Mouse (Mus musculus) embryonic facial prominence, embryonic 14.5 days (tissue): ENCODE measurements around the gene Galr3. TPM values are rescaled to one million over a fixed set of nuclear protein-coding genes. Genes with fewer than 3 reads are reported as not detected.

Experiments used
- ATAC-seq: fragments of 200-750 bp; cut with Nextera tagmentation; 2 replicates; pipeline ENCODE4 v1.8.0; 2017; ENCODE audit warnings: low read depth, moderate number of reproducible peaks, moderate TSS enrichment
- DNase-seq: peaks from one replicate; pipeline ENCODE4 v3.0.0-alpha.2; 2015; ENCODE audit warnings: low spot score
- H3K27ac ChIP-seq: fragments of 300-500 bp; sonication (generic); replicated peaks from 2 replicates; pipeline ENCODE4 v1.5.1; 2014; ENCODE audit warnings: low read depth, mild to moderate bottlenecking, low read length, moderate library complexity
- H3K27me3 ChIP-seq: fragments of 300-500 bp; sonication (generic); replicated peaks from 2 replicates; pipeline ENCODE4 v1.6.1; 2014; ENCODE audit warnings: low read length; ENCODE audit not compliant: control insufficient read depth, insufficient read depth
- H3K36me3 ChIP-seq: fragments of 300-500 bp; sonication (generic); 2 replicates; pipeline ENCODE4 v1.6.1; 2014; ENCODE audit warnings: low read length, mixed read lengths; ENCODE audit not compliant: control insufficient read depth, insufficient read depth
- H3K4me1 ChIP-seq: fragments of 300-500 bp; sonication (generic); 2 replicates; pipeline ENCODE4 v1.6.1; 2014; ENCODE audit warnings: antibody characterized with exemption, low read length; ENCODE audit not compliant: control insufficient read depth, insufficient read depth
- H3K4me2 ChIP-seq: fragments of 300-500 bp; sonication (generic); 2 replicates; pipeline ENCODE4 v1.6.1; 2014; ENCODE audit warnings: low read depth, mild to moderate bottlenecking, low read length, moderate library complexity, mixed read lengths
- H3K4me3 ChIP-seq: fragments of 300-500 bp; sonication (generic); 2 replicates; pipeline ENCODE4 v1.5.1; 2014; ENCODE audit warnings: low read depth, mild to moderate bottlenecking, low read length
- H3K9ac ChIP-seq: fragments of 300-500 bp; sonication (generic); 2 replicates; pipeline ENCODE4 v1.6.1; 2014; ENCODE audit warnings: low read depth, mild to moderate bottlenecking, low read length, moderate library complexity, mixed read lengths
- H3K9me3 ChIP-seq: fragments of 300-500 bp; sonication (generic); 2 replicates; pipeline ENCODE4 v1.6.1; 2016; ENCODE audit warnings: low read length; ENCODE audit not compliant: control insufficient read depth
- WGBS: fragments of 180-500 bp; shearing (Covaris S2); extraction: QIAGEN DNeasy Blood & Tissue Kit; methylation state at CpG from one replicate; pipeline ENCODE4 v1.1.7; 2014; 5-methylcytosine and 5-hydroxymethylcytosine counted together
- polyA plus RNA-seq: library from polyadenylated mRNA; unstranded; fragments of >200 nt; fragmentation: Nextera tagmentation; extraction: Ambion mirVana; gene quantifications from 2 replicates; pipeline ENCODE4 v1.2.1, GENCODE M21; 2014

The Galr3 gene
- polyA plus RNA-seq, 1 experiment from 2014 or later, result not detected

DNA sequence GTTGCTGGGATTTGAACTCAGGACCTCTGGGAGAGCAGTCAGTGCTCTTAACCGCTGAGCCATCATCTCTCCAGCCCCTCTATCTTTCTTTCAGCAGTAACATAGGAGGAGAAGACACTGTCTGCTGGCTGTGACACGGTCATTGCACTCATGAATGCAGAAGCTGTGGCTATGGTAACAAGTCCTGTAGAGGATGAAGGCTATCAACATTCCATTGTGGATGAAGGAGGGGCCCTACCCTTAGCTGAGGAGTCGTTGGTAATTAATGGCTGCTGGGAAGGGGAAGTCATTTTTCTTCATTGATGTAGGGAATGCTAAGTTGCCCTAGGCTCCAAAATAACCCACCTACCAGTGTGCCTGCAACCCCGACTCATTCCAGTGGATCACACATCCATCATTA lies 23.5 kb upstream of the Galr3 start:
- Histone ChIP-seq H3K36me3 (no peaks in the 10 kb centered on the region), H3K4me3 (no peak overlapping the region), H3K27ac (no peak overlapping the region), H3K9ac (no peak overlapping the region), H3K27me3 (no peaks in the 10 kb centered on the region), H3K4me2 (no peak overlapping the region), H3K9me3 (no peaks in the 10 kb centered on the region), H3K4me1 (no peaks in the 10 kb centered on the region)
- ATAC-seq (peak; percentile 21; the same call in 1 of the 2 replicates), DNase-seq (no peak)
- 44% methylated on average over 4 of the region's 4 CpGs for WGBS

DNA sequence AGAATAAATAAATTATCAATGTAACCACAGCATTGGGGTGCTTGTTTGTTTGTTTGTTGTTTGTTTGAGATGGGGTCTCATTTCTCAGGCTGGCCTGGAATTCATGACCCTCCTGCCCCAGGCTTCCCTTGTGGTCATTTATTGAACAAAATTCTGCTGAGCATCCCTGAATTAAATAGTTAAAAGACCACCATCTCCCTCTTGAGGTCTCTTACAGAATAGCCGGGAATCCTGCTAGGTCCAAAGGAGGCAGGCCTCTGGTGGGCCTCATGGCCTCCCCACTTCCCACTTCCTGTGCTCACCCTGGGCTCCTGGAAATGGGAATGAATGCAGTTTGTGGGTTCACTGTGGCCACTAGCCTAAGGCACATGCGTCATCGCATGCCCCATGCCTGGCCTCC lies 22.8 kb upstream of the Galr3 start:
- Histone ChIP-seq H3K9me3 (no peaks in the 10 kb centered on the region), H3K9ac (no peak overlapping the region), H3K4me3 (no peak overlapping the region), H3K27ac (no peak overlapping the region), H3K36me3 (no peaks in the 10 kb centered on the region), H3K4me1 (no peaks in the 10 kb centered on the region), H3K27me3 (no peaks in the 10 kb centered on the region), H3K4me2 (no peak overlapping the region)
- DNase-seq (no peak), ATAC-seq (no peak)
- 46% methylated on average over 3 of the region's 3 CpGs for WGBS

DNA sequence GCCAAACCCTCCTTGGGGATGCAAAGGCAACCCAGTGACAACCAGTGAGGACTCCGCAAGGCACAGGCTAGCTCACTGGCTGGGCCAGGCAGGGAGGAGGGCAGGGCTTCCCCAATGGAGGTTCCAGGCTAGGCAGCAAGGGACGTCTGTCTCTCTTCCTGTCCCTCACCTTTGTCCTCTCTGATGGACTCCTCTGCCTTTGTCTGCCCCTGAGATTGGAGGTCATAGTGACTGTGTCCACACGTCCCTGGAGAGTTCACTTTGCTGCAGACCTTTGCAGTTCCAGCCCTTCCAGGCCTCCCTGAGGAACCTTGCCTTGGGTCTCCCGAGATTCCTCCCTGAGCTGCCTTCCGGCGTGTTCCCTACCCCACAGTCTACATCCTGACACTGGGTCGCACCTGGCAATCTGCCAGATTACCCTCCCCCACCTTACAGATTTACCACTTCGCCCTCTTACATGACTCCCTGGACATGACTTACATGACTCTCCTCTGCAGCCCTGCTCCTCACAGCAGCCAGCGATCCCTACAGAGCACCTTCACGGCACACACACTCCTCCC lies 18.9 kb upstream of the Galr3 start:
- H3K4me1 ChIP-seq, result peaks cover 20% of the 10 kb centered on the region
- no peak for DNase-seq
- H3K4me3 ChIP-seq, result no peak overlapping the region
- no peak for ATAC-seq
- no peaks in the 10 kb centered on the region for H3K36me3 ChIP-seq
- no peak overlapping the region for H3K27ac ChIP-seq
- no peaks in the 10 kb centered on the region for H3K27me3 ChIP-seq
- H3K9me3 ChIP-seq, result no peaks in the 10 kb centered on the region
- H3K4me2 ChIP-seq, result no peak overlapping the region
- 57% methylated on average over 10 of the region's 10 CpGs for WGBS
- H3K9ac ChIP-seq, result no peak overlapping the region

DNA sequence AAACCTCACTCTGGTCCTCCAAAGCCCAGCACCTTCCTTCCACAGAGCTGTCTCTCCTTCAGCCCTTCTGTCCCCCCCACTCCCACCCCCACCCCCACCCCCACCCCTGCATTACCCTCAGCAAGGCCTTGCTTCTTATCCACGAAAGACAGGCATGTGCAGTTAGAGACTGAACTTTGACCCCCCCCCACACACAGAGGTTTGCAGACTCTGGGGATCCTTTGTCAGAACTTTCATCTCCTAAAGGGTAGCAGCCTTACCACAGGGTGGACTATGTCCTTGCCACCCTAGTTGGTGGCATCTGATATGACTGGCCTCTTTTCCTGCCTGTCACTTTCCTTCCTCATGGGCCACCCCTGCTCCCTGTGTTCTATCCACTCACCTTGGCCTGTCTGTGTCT lies 18.3 kb upstream of the Galr3 start:
- H3K27me3 ChIP-seq, result no peaks in the 10 kb centered on the region
- H3K4me2 ChIP-seq, result no peak overlapping the region
- H3K36me3 ChIP-seq, result no peaks in the 10 kb centered on the region
- peaks cover 20% of the 10 kb centered on the region for H3K4me1 ChIP-seq
- no peak overlapping the region for H3K9ac ChIP-seq
- H3K9me3 ChIP-seq, result no peaks in the 10 kb centered on the region
- ATAC-seq (no peak), DNase-seq (no peak)
- no peak overlapping the region for H3K27ac ChIP-seq
- H3K4me3 ChIP-seq, result no peak overlapping the region
- 0% methylated on average over 1 of the region's 1 CpGs for WGBS

DNA sequence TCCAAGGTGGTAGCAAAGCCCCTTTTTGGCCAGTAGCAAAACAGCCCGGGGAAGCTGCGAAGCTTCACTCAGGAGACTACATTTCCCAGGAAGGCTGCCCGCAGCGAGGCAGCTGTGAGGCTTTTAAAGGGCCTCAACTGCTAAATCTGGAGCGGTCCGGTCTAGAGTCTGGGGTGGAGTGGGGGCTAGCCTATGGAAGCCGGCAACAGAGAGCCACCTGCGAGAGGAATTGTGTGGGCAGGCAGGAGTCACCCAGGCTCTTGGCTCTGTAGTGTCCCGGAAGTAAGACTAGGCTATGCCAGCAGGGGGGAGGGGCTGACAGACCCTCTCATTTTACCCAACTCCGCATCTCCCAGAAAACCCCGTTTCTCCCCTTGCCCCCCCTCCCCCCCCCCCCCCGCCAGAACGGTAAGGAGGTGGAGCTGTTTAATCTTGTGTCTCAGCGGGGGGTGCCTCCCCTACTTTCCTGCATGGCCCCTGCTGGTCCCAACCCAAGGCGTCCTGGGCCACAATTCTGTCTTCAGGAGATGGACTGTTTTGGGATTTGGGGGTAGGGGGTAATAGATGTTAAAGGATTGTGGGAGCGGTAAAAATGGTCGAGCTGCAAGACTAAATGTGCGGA lies 15.9 kb upstream of the Galr3 start:
- peak overlapping the region; percentile 20; the same call in 1 of the 2 replicates for H3K4me3 ChIP-seq
- WGBS, result 9% methylated on average over 15 of the region's 18 CpGs
- H3K27me3 ChIP-seq, result no peaks in the 10 kb centered on the region
- DNase-seq, result peak; percentile 62
- ATAC-seq, result no peak
- no peaks in the 10 kb centered on the region for H3K9me3 ChIP-seq
- H3K4me1 ChIP-seq, result peaks cover 20% of the 10 kb centered on the region
- H3K4me2 ChIP-seq, result peak overlapping the region; percentile 96
- H3K27ac ChIP-seq, result no peak overlapping the region; the same call in 1 of the 2 replicates
- H3K36me3 ChIP-seq, result no peaks in the 10 kb centered on the region
- peak overlapping the region; percentile 51 for H3K9ac ChIP-seq

DNA sequence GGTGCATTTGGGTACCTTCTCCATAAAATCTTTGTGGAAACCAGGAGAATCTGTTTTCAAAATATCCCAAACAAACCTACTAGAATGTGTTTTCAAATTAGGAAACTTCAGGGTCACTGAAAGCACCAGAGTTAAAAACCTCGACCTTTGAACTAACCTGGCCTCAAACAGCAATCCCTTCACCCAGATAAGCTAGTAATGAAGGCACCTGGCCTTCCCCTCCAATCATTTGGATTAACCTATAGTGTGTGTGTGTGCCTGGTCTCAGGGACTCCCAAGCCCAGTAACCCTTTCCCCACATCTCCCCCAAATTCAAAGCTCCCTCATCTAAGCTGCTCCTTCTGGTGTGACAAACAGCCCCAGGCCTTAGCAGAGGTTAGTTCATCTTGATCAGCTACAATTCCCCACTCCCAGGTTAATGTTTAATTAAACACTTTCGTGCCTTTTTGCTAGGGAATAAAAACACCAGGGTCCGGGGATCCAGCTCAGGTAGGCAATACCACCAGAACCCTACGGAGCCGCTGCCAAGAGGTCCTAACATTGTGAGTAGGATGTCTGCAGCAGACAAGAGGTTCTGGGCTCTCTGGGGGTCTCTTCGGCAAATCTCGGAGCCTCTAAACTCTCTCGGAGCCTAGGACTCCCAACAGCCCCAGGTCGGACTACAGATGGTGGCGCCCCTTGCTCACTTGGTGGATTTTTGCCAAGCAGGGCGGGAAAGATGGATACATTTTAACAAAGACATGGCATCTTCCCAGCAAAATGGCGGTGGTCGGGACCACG lies 15.0 kb upstream of the Galr3 start:
- H3K9ac ChIP-seq, result peak overlapping the region; percentile 100; the same call in 1 of the 2 replicates
- no peaks in the 10 kb centered on the region for H3K36me3 ChIP-seq
- H3K4me1 ChIP-seq, result peaks cover 20% of the 10 kb centered on the region
- peak overlapping the region; percentile 96 for H3K4me2 ChIP-seq
- 51% methylated on average over 14 of the region's 14 CpGs for WGBS
- H3K27ac ChIP-seq, result no peak overlapping the region; the same call in 1 of the 2 replicates
- no peaks in the 10 kb centered on the region for H3K9me3 ChIP-seq
- H3K4me3 ChIP-seq, result peak overlapping the region; percentile 79
- no peak for ATAC-seq
- H3K27me3 ChIP-seq, result no peaks in the 10 kb centered on the region
- DNase-seq, result peak; percentile 43

DNA sequence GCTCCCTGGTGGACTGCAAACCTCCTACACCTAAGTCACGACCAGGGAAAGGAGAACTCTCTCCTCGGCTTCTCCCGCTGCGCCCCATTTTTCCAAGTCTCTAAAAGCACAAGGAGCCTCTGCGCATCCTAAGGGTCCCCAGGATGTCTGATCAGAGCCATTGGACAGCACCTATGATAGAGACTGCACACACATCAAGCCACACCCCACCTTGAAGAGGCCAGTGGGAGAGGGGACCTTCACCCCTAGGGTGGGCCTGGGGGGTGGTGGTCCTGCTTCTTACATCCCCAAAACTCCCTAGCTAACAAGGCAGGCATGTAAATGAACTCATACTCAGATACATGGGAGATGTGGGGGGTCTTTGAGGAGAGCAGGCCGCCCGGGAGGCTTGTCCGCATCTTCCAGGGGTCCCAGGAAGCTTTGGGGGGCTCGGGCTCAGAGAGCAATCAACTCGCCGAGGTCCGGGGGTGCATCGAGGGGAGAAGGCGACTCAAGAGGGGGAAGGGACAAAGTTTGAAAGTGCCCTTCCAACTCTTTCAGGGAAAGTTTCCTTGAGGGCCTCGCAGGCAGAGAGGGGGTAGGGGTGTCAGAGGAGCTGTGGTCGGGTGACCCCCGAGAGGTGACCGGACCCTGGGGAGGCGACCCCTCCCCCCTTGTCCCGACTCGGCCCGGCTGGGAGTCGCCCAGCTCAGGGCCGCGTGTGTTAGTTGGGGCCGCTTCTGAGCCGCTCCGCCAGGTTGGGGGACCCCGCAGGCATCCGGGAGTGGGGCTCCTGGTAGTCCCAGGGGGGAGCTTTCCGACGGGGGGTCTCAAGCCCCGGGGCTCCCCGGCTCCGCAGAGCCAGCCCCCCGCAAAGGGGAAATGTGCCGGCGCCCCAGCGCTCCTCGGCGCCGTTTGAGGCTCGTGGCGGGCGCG lies 14.1 kb upstream of the Galr3 start:
- no peaks in the 10 kb centered on the region for H3K36me3 ChIP-seq
- peak overlapping the region; percentile 79 for H3K4me3 ChIP-seq
- no peak for DNase-seq
- ATAC-seq, result 0 out of 2 replicates have a peak, but pooled peaks have one; percentile 7
- H3K4me1 ChIP-seq, result peaks cover 20% of the 10 kb centered on the region
- WGBS, result 21% methylated on average over 18 of the region's 46 CpGs
- H3K27me3 ChIP-seq, result no peaks in the 10 kb centered on the region
- H3K27ac ChIP-seq, result peak overlapping the region; percentile 99
- H3K9ac ChIP-seq, result peak overlapping the region; percentile 100
- H3K9me3 ChIP-seq, result no peaks in the 10 kb centered on the region
- peak overlapping the region; percentile 96 for H3K4me2 ChIP-seq

DNA sequence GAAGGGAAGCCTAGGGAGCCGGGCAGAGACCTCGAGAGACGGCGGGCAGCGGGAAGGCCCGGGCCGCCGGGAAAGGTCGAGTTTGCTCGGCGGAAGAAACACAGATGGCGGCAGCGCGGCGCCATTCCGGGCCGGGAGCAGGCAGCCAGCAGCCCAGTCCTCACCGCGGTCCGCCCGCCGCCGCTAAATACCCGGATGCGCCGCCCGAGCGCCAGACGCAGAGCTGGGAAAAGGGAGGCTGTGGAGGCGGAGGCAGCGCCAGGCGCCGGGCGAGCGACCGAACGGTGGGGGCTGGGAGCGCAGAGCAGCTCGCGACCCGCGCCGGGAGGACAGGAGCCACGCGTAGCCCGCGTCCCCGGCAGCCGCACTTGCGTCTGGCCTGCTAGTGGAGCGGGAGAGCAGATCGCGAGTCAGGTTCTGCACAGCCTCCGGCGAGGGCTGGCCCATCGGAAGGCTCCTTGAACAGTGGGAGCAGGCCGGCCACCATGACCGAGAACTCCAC lies 13.4 kb upstream of the Galr3 start, which contains the start of gene H1f0:
Gene H1f0, plus strand, starts transcription at position 214 of the 502 bp plus-strand sequence.
- Histone ChIP-seq H3K36me3 (no peaks in the 10 kb centered on the region), H3K4me3 (peak within 1 kb of the TSS; percentile 79), H3K4me2 (peak within 1 kb of the TSS; percentile 96), H3K27ac (peak within 1 kb of the TSS; percentile 99), H3K9me3 (no peaks in the 10 kb centered on the region), H3K27me3 (no peaks in the 10 kb centered on the region), H3K9ac (peak within 1 kb of the TSS; percentile 100), H3K4me1 (peaks cover 20% of the 10 kb centered on the region)
- 0% methylated on average over 25 of the region's 58 CpGs for WGBS
- peak; percentile 88 for ATAC-seq
- DNase-seq, result peak; percentile 93
